In the genomic region with DNA sequence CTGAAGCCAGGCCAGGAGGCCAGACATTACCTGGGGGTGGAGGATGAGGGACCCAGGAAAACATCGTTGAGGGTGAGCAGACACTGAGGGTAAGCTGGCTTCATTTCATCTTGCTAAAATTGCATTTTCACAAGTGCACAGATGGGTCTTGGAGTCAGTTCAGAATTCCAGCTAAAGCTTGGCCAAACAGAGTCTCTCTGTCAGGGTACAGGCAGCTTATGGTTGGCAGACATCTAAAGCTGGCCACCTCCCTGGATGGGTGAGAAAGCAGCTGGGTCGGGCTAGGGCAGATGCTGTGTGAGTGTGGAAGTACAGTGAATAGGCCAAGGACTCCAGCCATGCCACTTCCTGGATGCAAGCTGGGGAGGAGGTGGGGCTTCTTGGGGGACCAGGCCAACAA, we compare ENCODE assay signal across 19 mouse cellular contexts. TPM values are rescaled to one million over a fixed set of nuclear protein-coding genes. Genes with fewer than 3 reads are reported as not detected.
A peak's percentile ranks its signal among the peaks of the same experiment; 100 is the strongest.
DNase-seq lines count a peak whose midpoint lies in the region; ATAC-seq and TF ChIP-seq lines count a peak whose summit lies in the region.
"Had no signal": no experiment of that assay in that cellular context is flagged by ENCODE, and none has a peak within 500 bp of the region (broad histone marks: within the 10 kb centered on the region; RNA-seq: fewer than 3 reads in every experiment).

No protein-coding gene starts in this region.

- WGBS in liver, adult 2 months, result 19% methylated on average over 2 of the region's 2 CpGs

- no peaks in the 10 kb centered on the region for H3K27me3 ChIP-seq in liver, adult 2 months (ENCODE audit: control insufficient read depth, insufficient read depth, low read length)
- H3K27me3 ChIP-seq: limb, embryonic 13.5 days; midbrain, embryonic 13.5 days; stomach, embryonic 15.5 days had no signal

- peaks cover 33% of the 10 kb centered on the region for H3K4me1 ChIP-seq in liver, adult 2 months (ENCODE audit: control insufficient read depth, insufficient read depth, low read length)

- H3K9ac ChIP-seq in liver, adult 2 months (ENCODE audit: low read depth, low read length), result no peak overlapping the region
- H3K9ac ChIP-seq: limb, embryonic 13.5 days; liver, postnatal 0 days; midbrain, embryonic 13.5 days; stomach, embryonic 15.5 days had no signal

- ATAC-seq in frontal cortex, adult (ENCODE audit: low TSS enrichment), result peak; percentile 49
- ATAC-seq: CD4-positive, CD25-positive, alpha-beta regulatory T cell, adult 4 months; intestine, embryonic 16.5 days; liver, postnatal 0 days; midbrain, embryonic 13.5 days had no signal

- no peak overlapping the region for H3K4me3 ChIP-seq in liver, adult 2 months (ENCODE audit: insufficient read depth, low read depth, low read length)
- H3K4me3 ChIP-seq: gastrocnemius, adult 2 months; limb, embryonic 13.5 days; midbrain, embryonic 13.5 days; stomach, embryonic 15.5 days had no signal

- no peaks in the 10 kb centered on the region for H3K79me2 ChIP-seq in liver, adult 2 months (ENCODE audit: control insufficient read depth, insufficient read depth, low read length)

- no peak for TF ChIP-seq CTCF in liver, adult 2 months (IDR thresholded peaks at IDR 0.05; ENCODE audit: low read depth, low read length)

- H3K36me3 ChIP-seq in liver, adult 2 months (ENCODE audit: control insufficient read depth, insufficient read depth, low read length), result no peaks in the 10 kb centered on the region
- H3K36me3 ChIP-seq: limb, embryonic 13.5 days; midbrain, embryonic 13.5 days; stomach, embryonic 15.5 days had no signal

- no peak for TF ChIP-seq POLR2A in liver, adult 2 months (IDR thresholded peaks at IDR 0.05; ENCODE audit: extremely low read depth, insufficient read depth, low read length)

- 0 out of 2 replicates have a peak overlapping the region, but pooled peaks have one; percentile 12 for H3K27ac ChIP-seq in liver, adult 2 months (replicated peaks; ENCODE audit: insufficient read depth, low read depth, low read length)
- H3K27ac ChIP-seq: kidney, postnatal 0 days; limb, embryonic 13.5 days; macrophage; midbrain, embryonic 13.5 days; stomach, embryonic 15.5 days had no signal

- no peak for DNase-seq in frontal cortex, postnatal 25 days (ENCODE audit: low spot score in 2 of 2)
- DNase-seq in liver, adult 2 months (ENCODE audit: extremely low read depth, low read depth, low spot score), result peak; percentile 71
- DNase-seq in liver, result no peak
- DNase-seq in brain, embryonic 18.5 days (ENCODE audit: low read depth, low spot score), result peak; percentile 50
- peak; percentile 52 for DNase-seq in layer of hippocampus, adult 9-11 months
- DNase-seq in spleen, adult 18-20 months, result no peak
- DNase-seq: adrenal gland, postnatal 14 days; gastrocnemius, adult 2 months; heart, adult 11 months; liver, postnatal 0 days had no signal

RNA-seq across cellular contexts. Expression of a gene that starts 4.7 kb away (rescaled TPM):
- 1,071 and 1,237 TPM in 2 replicates for total RNA-seq in liver, adult 2 months (2014; rRNA removed)
- 834 and 897 TPM in 2 replicates for polyA plus RNA-seq in liver, adult 2 months (2012; rRNA removed)

RNA-seq across cellular contexts. Expression of a gene that starts 28.6 kb away (rescaled TPM):
- 148 and 168 TPM in 2 replicates for total RNA-seq in liver, adult 2 months (2014; rRNA removed)
- polyA plus RNA-seq in liver, adult 2 months (2012; rRNA removed), result 147 and 252 TPM in 2 replicates
- total RNA-seq: MEL had no signal
- polyA plus RNA-seq: CD4-positive, CD25-positive, alpha-beta regulatory T cell, adult 4 months had no signal

Comparison
In these comparisons a context has a peak if more than half of its experiments do, and no peak if none do; other contexts are left out.
1. DNase-seq: peak in liver, adult 2 months (single experiment), brain, embryonic 18.5 days (single experiment) and layer of hippocampus, adult 9-11 months (single experiment); none in frontal cortex, postnatal 25 days (0 of 2), liver (single experiment) and spleen, adult 18-20 months (0 of 2).